Mouse (Mus musculus): Measurements from ENCODE around the gene Lrguk. TPM values are rescaled to one million over a fixed set of nuclear protein-coding genes. Genes with fewer than 3 reads are reported as not detected.

The Lrguk gene
- total RNA-seq, 2 experiments from 2014 or later, result 0.33 to 0.51 TPM

DNA sequence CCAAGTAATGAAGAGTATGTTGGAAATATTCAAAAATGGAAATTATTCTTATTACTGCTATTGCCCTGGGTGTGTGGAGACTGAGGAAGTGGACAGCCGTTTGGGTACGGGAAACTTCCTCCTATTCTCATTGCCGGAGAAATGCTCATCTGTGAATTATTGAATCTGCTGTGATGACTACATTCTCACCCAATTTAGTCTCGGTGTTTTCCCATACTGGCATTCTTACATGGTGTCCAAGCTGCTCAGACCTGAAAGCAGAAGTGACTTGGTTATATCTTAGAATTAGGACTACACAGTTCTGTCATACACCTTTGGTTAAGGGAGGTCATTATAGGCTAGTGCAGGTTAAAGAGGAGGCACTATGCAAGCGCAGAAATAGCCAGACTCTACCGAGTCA is 30.5 kb downstream of the Lrguk start:
- DNase-seq (ENCODE audit: low spot score in 2 of 2), result no peak

DNA sequence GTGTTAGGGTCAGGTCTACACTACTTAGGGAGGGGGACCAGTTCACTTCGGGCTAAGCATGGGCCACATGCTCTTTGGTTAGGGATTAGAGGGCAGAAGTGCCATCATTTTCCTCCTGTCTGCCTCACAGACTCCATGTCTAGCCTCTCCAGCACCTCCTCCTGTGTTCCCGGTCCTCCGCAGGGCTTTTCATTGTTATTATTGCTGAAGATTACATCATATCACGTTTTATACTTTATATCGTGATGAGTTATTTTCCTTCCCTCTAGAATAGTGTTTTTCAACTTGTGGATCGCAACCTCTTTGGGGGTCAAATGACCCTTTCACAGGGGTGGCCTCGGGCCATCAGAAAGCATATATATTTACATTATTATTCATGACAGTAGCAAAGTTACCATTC is 37.5 kb downstream of the Lrguk start:
- DNase-seq (ENCODE audit: low spot score in 2 of 2), result no peak

DNA sequence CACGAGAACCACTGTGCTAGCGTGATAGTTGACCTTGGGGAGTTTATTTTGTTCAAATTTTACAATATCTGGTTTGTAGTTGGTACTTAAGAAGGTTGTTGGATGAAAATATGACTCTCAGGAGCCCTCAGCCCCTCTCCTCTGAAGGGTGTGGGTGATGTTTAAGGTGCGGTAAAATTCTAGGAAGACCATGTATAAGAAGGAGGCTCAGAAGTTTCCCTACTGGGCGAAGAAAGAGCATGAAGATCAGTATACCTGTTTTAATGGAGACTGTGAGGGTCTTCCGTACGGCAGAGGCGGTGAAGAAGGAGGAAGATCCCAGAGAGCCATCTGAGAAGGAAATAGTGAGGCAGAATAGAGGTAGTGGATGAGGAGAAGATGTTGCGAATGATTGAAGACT is 38.0 kb downstream of the Lrguk start:
- no peak for DNase-seq (ENCODE audit: low spot score in 2 of 2)

GRCm38 (mm10) chr6:34071936-34072335 is 42.7 kb downstream of the Lrguk start:
- DNase-seq (ENCODE audit: low spot score in 2 of 2), result no peak

DNA sequence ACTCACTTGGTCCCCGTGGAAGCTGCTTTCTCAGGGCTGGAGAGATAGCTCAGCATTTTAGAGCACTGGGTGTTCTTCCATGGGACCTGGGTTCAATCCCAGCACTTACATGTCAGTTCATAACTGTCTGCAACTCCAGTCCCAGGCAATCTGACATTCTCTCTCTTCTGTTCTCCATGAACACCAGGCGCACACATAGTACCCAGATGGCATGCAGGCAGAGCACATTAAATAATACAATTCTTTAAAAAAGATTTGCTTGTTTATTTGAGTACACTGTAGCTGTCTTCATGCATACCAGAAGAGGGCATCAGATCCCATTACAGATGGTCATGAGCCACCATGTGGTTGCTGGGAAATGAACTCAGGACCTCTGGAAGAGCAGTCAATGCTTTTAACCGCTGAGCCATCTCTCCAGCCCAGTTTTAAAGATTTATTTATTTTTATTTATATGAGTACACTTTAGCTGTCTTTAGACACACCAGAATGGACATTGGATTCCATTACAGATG is 44.7 kb downstream of the Lrguk start:
- DNase-seq (ENCODE audit: low spot score in 2 of 2), result no peak

GRCm38 (mm10) chr6:34075520-34075919 is 46.3 kb downstream of the Lrguk start:
- DNase-seq (ENCODE audit: low spot score in 2 of 2), result no peak

GRCm38 (mm10) chr6:34083471-34083870 is 54.2 kb downstream of the Lrguk start:
- DNase-seq (ENCODE audit: low spot score in 2 of 2), result no peak

DNA sequence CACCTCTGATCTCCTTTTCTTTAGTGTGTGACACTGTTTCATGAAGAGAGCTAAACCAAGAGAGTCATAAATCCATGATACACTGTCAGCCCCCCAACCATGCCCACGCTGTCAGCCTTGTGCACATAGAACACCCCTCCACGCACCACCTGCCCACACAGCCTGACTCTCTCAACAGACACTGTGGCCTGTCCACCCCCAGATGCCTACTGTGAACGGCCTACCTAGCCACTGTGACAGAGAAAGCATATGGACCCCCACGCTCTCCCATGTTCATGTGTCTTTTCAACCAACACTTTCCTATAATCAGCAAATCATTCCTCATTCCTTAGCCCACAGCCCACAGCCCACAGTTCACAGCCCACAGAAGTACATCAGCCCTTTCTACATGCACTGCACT is 58.5 kb downstream of the Lrguk start:
- DNase-seq (ENCODE audit: low spot score in 2 of 2), result no peak

DNA sequence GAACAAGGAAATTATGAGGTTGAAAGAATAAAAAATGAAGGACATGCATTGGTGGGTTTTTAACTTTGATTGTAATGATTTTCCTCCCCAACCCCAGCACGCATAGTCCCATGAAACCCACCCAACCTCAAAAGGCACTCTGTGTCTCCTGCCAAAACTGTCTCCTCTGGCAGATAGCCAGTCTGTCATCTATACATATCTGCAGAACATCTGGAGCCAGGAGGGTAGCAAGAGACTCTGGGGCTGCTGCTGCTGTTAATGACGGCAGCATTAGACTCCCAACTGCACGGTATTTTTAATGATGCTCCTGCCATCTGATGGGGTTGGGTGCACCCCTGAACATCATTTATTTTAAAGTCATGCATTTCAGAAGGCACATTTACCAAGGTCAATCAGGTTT is 59.7 kb downstream of the Lrguk start:
- DNase-seq (ENCODE audit: low spot score in 2 of 2), result no peak

GRCm38 (mm10) chr6:34091537-34091936 is 62.3 kb downstream of the Lrguk start:
- no peak for DNase-seq (ENCODE audit: low spot score in 2 of 2)

DNA sequence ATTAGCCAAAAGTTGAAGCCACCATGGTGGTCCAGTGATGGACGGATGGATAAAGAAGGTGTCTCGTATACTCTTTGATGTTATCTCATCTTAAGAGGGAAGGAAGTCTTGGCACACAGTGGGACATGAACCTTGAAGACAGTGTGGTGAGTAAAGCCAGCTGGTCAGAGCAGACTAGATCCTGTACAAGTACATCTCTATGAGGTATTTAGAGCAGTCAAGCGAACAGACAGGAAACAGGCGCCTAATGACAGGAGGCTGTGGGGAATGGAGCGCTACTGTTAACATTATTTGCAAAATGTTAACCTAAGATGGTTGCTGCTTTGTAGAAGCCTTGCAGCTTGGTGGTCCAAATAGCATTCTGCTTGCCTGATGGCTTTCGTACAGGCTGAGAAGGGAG is 67.0 kb downstream of the Lrguk start:
- DNase-seq (ENCODE audit: low spot score in 2 of 2), result no peak

DNA sequence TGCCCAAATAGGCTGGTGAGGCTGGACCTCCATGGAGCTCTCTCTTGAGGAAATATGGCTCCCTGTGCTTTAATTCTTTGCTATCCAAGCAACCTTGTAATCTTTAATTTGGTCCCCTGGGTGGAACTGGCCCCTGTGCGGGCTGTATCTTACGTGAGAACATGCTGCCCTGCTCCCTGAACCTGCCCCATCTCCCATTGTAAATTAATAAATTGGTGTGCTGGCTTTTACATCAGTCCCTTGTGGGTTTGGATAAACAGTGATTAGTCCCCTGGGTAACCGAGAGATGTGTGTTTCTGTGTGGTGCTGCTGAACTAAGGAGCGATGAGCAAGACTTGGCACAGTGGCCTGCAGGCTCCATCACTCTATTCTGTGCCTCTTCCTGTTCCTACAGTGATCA is 67.7 kb downstream of the Lrguk start:
- no peak for DNase-seq (ENCODE audit: low spot score in 2 of 2)

- no peak for DNase-seq (ENCODE audit: low spot score in 2 of 2)
These were observed 70.5 kb downstream of the Lrguk start for GRCm38 (mm10) chr6:34099725-34100124.

DNA sequence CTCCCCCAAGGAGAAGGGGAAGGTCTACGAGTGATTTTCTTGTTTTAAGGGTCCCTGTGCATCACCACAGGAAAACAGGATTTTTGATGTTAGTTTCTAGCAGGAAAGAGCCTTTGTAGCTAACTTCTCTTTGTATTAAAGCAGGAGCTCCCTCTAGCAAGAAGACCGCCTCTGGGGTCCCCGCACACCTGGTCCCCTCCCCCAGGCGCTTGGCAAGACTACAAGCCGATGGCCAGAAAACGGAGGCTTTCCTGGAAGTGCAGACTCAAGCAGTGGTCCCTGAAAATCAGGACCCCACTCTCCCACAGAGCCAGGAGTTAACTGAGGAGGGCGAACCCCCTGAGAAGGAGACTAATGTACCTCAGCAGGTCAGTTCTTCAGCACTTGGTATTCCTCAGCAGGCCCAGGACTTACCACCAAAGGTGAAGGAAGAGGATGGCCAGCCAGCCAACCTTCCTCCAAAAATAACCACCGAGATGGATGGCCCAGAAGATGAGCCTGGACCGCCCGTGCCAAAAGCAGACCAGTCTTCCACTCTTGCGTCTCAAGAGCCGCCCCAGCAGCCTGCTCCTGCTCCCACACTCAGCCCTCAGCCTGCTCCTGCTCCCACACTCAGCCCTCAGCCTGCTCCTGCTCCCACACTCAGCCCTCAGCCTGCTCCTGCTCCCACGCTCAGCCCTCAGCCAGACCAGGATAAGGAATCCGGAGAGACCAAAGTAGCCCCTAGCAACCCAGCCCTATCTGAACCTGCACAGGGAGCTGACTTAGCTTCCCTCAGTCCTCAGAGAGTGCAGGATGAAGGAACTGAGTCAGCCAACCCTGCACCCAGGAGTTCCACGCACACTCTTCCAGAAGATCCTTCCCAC is 72.5 kb downstream of the Lrguk start:
- DNase-seq (ENCODE audit: low spot score in 2 of 2), result no peak

- no peak for DNase-seq (ENCODE audit: low spot score in 2 of 2)
These were observed 74.1 kb downstream of the Lrguk start for GRCm38 (mm10) chr6:34103251-34103920.

GRCm38 (mm10) chr6:34110571-34110970 is 81.3 kb downstream of the Lrguk start:
- no peak for DNase-seq (ENCODE audit: low spot score in 2 of 2)

- DNase-seq (ENCODE audit: low spot score in 2 of 2), result no peak
These were observed 82.2 kb downstream of the Lrguk start for GRCm38 (mm10) chr6:34111406-34111805.

DNA sequence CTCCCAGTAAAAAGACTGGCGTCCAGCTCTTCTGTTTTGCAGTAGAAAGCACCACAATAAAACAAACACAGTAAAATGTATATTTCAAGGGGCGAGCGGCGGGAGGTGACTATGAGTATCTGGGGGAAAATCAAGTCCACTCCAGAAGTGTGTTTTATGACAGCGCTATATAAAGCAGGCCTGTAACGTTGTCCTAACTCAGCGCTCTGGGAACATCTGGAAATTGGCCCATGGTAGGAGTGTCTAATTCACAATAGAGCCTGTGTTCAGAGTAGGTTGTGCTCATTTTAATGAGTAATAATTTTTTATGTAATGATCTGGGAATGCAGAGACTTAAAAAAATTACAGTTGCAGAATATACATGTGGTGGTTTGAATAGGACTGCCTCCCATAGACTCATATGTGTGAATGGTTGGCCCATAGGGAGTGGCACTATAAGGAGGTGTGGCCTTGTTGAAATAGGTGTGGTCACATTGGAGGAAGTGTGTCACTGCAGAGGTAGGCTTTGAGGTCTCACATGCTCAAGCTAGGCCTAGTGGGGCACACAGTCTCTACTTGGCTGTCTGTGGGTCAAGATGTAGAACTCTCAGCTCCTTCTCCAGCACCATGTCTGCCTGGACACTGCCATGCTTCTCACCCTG is 87.7 kb downstream of the Lrguk start:
- DNase-seq (ENCODE audit: low spot score in 2 of 2), result no peak

DNA sequence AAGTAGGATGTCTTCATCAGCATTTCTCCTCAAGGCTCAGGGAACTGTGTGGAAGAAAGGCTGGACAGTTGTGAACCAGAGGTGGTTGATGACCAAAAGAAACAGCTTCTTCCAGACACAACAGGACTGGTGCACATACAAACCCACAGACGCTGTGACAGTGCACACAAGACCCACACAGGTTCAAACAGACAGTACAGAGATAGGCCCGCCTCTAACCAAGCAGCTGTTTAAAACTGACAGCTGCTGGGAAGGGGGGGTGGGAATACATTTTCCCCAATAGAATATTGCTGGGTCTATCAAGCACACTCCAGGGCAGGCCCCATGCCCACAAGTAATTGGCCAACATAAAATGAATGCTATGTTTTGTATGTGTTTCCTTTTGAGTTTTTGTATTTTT is 95.2 kb downstream of the Lrguk start:
- DNase-seq (ENCODE audit: low spot score in 2 of 2), result no peak

- DNase-seq (ENCODE audit: low spot score in 2 of 2), result no peak
These were observed 100.0 kb downstream of the Lrguk start for GRCm38 (mm10) chr6:34129261-34129660.

GRCm38 (mm10) chr6:34132391-34132790 is 103.1 kb downstream of the Lrguk start:
- DNase-seq (ENCODE audit: low spot score in 2 of 2), result no peak

- DNase-seq (ENCODE audit: low spot score in 2 of 2), result no peak
These were observed 109.1 kb downstream of the Lrguk start for GRCm38 (mm10) chr6:34138366-34138765.

All from adrenal gland, adult 18-20 months (tissue).